Mouse (Mus musculus) CD4-positive helper T cell, adult 2 months (primary cell): ENCODE data around the gene Sowaha.
A peak's percentile ranks its signal among the peaks of the same experiment; 100 is the strongest.

Source experiments
- DNase-seq: peaks from one replicate; pipeline ENCODE4 v3.0.0-alpha.2; 2012; ENCODE audit warnings: low read depth, missing footprints, low spot score

Gene Sowaha

DNA sequence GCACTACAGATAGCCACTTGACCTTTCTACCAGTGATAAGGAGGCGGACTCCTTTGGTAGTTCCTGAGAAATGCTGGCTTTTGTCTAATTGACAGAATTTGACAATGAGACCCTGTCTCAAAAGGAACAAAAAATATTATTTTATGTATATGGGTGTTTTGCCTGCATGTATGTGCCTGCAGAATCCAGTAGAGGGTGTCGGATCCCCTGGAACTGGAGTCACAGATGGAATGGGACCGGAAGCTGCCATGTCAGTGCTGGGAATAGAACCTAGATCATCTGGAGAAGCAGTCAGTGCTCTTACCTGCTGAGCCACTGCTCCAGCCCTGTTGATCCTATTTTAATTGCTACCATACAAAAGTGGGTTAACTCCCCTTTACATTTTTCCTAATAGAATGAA lies 7.4 kb downstream of the Sowaha start:
- DNase-seq, result no peak

DNA sequence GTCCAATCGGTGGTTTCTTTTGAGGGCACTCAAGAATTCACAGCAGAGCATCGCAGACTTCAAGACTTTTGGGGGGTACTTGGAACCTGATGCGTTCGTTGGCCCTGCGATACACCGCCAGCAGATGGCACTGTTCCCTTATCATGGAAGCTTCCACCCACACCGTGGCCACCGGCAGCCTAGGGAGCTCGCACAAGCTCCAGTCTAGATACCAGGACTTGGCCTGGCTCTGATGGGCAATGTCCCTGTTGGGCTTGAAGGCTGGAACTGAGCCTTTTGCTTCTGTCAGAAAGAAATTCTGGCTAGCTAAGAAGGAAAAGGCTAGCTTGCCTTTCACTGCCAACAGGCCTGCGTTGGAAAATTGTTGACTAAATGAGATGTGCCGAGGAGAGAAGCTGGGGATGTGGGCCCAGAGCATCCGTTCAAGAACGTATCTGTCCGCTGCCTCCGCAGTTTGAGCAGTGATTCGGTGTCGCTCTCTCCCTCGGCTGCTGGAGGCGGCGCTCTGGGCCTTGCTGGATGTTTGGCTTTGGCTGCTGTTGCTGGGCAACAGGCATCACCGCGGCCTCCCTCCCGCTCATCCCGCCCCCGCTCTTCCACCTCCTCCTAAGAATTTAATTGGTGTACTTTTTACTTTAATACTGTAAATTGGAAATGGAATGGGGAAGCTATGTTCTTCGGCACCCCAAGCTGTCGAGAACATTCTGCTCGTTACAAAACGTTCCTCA lies 9.9 kb downstream of the Sowaha start, which contains the start of gene Gm9837:
Gene Gm9837 (minus strand): TSS at position 512 of the 728 bp plus-strand sequence.
- peak; percentile 83 for DNase-seq

DNA sequence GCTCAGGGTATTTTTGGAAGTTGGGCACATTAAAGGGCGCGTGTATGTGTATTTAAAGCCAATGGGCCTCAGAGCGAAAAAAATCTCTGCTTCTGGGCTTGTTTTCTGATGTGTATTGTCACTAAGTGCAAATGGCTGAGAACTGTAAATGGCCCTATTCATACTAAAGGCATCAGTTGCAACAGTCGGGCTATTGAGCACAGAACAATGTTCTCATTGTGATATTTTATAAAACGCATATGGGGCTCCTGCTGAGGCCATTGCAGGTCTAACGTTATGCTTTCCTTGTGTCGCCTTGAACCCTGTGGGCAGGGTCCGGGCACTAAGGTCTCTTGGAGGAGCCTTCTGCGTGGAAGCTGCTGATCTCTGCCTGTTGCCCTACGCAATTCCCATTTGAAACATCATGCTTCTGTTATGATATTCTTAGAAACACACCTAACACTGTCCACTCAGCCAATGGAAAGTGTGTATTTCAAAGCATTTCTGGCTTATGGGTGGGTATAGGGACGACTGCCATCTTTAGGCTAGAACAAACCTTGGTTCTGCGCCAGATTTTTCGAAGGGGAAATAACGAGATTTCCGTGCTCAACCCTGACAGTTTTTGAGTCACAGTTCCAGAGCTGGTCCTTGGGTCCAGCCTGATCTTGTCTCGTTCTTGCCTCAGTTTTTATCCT lies 10.6 kb downstream of the Sowaha start:
- DNase-seq, result no peak

DNA sequence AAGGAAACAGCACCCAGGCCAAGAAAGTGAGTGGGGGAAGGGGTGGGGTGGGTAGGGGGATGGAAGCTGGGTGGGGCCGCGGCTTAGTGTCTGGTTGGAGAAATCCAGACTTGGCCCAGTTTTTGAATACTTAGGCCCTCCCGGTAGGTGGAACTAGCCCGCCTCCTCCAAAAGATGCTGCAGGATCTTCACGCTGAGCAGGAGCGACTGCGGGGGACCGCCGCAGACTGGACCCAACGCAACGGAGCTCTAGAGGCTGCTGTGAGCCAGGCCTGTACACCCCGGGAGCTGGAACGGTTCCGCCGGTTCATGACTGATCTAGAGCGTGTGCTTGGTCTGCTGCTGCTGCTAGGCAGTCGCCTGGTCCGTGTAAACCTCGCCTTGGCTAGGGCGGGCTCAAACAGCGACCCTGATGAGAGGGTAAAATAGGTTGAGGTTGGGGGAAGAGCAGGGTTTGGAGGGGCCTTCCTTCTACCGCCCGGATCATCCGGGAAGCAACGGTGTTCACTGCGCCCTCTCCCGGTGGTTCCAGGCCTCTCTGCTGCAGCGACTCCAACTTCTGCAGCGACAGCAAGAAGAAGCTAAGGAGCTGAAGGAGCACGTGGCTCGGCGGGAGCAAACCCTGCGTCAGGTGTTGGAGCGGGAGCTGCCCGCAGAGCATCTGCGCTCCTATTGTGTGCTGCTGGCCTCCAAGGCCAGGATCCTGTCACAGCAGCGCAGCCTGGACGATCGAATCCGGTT lies 13.7 kb downstream of the Sowaha start:
- peak; percentile 41 for DNase-seq

DNA sequence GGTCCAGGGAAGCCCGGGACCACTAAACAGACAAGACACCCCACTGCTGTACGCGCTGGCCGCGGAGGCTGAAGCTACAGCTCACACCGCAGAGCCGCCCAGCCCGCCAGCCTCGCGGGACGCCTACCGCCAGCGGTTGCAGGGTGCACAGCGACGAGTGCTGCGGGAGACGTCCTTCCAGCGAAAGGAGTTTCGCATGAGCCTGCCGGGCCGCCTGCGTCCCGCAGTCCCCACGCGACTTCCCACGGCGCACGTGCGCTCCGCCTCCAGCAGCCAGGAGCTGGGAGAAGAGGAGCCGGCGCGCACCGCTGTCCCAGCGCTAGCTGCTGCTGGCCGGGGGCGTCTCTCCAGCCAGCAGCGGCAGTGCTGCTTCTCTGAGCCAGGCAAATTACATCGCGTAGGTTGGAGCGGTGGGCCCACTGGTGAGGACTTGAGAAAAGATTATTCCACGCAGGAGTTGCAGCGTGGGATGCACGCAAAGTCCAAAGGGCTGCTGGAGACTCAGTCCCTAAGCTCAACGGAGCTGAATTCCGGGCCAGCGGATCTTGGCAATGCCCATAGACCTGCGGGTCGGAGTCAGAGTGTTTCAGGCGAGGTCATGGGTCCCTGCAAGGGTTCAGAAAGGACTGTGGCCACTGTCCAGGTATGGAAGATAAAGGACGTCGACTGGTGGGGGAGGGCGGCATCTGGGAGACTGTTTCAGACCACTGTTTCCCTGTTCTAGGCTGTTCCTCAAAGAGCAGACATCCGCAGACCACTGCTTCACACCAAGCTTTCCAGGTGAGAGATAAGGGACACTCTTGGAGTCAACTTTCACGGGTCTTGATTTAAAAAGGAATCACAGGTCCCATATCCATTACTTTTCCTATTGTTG lies 16.3 kb downstream of the Sowaha start:
- no peak for DNase-seq

DNA sequence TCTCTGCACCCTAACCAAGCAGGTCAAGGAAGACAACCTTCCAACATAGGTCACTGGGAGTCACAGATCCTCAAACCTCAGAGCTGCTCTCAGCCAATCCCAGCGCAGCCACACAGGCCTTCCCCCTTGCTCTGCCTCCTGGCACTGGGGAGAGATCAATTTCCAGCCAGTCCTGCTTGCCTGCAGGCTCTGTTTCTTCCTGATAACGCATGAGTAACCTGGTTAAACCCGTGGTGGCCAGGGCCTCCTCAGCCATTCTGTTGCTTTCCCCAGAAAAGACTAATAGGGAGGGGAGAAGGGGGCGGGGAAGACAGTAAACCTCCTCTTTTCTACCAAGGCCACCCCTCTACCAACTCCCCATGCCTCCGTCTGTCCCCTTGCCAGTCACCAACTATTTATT lies 18.3 kb downstream of the Sowaha start:
- DNase-seq, result no peak

DNA sequence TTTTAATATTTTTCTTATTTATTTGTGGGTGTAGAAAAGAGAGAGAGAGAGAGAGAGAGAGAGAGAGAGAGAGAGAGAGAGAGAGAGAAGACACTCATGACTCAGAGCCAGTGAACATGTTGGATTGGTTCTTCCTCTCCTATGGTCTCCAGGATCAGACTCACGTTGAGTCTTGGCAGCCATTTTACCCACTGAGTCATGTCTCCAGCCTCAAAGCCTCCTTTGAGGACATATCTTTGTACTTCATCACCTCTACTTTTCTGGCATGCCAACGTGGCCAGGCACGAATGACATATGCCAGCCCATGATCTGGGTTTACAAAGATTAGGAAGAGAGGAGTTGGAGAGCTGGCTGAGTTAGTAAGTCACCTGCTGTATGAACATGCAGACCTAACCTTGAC lies 19.9 kb downstream of the Sowaha start:
- no peak for DNase-seq

DNA sequence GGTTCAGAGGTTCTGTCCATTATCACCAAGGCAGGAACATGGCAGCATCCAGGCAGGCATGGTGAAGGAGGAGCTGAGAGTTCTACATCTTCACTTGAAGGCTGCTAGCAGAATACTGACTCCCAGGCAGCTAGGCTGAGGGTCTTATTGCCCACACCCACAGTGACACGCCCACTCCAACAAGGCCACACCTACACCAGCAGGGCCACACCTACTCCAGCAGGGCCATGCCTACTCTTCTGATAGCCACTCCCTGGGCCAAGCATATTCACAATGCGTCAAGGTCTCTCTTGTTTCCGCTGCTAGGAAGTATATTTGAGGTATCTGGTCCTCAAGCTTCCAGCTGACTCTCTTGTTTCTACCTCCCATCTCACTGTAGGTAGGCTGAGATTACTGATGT lies 21.1 kb downstream of the Sowaha start:
- no peak for DNase-seq

DNA sequence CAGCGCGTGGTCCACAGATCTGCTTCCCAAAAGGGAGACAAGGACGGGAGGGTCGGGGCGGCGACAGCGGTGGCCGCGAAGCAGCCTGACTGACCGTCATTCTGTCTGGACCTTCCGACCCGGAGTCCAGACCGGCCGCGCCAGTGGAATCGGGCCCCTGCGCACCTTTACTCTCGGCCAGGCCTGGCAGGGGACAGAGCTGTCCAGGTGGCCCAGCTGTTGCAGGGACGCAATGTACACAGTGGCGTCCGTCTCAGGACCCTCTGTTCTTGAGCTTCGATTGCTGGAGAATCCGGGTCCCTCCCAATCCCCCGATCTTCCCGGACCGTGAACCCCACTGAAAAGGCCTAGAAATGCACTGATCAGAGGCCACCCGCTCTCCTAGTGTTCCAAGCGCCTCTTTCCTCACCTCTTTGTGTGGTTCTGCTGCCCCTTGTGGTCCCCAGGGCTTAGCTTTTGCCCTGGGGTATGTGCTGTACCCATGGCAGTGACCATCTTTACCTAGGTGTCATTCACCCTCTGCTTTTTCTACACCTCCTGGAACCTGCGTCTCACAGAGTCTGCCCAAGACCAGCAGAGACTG lies 22.6 kb downstream of the Sowaha start:
- DNase-seq, result no peak

DNA sequence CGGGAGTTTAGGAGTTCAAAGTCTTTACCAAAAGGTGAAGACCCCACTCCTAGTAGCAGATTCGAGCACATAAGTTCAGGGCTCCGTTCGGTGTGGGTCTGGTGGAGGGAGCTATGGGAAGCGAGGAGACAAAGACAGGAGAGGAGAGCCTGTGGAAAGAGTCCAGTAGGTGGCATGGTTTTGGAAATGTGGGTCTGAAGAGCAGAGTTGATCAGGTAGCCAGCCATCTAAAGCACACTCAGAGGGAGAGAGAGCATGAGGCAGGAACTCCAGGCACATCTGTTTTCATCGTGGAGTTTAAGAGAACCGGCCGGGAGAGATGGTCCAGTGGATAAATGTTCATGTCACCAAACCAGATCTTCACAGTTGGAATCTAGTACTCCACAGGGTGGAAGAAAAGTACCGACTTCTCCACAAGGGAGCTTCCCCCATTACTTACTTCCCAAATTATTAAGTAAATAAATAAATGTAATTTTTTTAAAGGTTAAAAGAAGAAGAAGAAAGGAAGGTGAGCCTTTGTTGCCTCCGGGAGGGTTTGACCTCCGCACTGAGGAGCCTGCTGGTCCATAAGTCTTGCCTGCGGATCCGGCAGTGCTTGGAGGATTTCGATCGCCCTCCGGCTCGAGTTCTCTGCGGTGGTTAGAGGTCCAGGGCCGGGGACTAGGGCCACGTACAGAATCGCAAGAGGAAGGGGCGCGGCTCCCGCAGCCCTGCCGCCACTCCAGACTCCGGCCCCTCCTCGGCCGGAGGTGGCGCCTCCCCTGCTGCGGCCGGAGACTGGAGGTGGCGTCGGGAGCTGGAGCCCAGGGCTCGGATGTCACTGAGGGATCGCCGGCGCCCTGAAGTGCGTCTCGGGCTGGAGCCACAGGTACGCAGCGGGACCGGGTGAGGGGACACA lies 23.4 kb downstream of the Sowaha start, which contains the start of the genes Gm10447 and Shroom1:
Gene Gm10447 (minus strand): TSS at position 637 of the 898 bp plus-strand sequence.
Gene Shroom1 (plus strand): TSS at position 732 of the 898 bp plus-strand sequence.
- DNase-seq, result no peak

DNA sequence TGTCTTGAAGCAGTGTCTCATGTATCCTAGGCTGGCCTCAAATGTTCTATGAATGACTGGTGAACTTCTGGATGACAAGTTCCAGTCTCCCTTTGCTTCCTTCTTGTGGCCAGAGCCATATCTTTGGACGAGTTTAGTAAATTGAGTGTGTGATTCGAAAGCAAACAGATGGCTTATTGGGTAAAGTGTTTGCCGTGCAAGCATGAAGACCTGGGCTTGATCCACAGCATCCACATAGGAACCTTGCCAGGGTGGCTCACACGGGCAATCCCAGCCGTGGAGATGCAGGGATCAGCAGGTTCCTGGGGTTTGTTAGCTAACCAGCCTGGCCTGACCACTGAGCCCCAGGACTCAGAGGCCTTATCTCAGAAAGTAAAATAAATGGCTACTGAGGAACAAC lies 27.0 kb downstream of the Sowaha start:
- no peak for DNase-seq

DNA sequence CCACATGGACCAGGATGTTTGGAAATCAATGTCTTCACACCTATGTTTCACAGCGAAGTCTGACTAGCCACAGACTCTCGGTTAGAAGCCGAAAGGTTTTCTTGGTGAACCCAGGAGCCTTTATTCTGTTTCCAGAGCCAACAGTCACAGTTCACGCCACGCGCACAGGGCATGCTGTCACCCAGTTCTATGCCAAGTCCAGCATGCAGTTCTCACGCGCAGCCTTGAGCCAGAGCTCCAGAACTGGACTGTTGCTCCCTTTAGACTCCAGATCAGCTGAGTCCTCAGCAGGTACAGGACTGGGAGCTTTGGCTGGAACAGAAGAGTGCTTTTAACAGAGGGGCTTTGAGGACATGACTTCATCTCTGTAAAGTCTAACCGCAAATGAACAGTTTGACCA lies 27.7 kb downstream of the Sowaha start:
- DNase-seq, result no peak

DNA sequence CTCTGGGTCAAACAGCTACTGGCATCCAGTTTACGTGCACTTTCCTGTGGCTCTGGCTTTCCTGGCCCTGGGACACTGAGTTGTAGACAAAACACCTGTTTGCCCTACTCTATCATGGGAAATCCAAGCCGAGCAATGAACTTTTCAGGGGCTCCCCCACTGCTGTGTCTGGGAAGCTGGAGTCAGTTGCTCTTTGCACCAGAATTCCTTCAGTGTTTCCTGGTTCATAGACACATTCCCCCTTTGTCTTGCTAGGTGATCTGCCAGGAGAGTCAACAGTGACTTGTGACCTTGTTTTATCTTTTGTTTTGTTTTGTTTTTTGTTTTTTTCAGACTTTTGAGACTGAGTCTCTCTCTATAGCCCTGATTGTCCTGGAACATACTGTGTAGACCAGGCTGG lies 28.7 kb downstream of the Sowaha start:
- DNase-seq, result no peak

DNA sequence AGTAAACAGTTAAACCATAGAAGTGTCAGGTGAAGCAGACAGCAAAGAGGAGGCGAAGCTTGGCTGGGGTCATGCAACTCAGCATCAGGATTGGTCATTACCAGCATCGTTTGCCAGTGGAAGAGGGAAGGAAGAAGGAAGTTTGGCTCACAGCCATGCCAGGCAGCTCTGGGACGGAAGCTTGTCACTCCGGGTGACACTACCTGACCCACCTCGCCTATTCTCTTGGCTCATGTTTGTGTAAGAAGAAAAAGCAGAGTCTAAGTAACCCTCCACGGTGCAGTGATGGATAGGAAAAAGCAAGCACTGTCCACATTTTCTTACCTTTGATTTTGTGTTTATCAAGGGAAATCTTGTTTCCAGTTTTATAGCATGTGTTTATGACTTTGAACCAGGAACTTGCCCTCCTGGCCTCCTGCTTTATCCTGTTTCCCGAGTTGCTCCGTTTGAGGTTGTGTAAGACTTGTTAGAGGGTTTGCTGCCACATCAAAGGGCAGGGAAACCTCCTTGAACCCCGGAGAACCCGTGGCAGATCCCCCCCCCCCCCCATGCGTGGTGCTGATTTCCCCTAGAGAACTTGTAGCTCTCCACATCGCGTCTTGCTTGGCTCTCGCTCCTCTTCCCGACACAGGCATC lies 29.9 kb downstream of the Sowaha start:
- DNase-seq, result peak; percentile 53

DNA sequence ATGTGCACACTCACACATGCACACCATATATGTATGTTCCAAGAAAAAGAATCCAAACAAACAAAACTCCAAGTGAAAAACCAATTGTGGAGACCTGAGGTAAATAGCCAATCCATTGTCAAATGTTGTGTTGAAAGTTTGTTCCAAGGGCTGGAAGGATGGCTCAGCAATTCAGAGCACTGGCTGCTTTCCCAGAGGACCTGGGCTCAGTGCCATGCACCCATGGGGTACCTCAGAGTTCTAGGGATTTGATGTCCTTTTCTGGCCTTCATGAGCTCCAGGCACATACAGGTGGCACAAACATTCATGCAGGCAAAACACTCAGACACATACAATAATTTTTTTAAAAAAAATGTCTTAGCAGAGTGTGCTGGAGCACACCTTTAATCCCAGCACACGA lies 31.5 kb downstream of the Sowaha start:
- no peak for DNase-seq

DNA sequence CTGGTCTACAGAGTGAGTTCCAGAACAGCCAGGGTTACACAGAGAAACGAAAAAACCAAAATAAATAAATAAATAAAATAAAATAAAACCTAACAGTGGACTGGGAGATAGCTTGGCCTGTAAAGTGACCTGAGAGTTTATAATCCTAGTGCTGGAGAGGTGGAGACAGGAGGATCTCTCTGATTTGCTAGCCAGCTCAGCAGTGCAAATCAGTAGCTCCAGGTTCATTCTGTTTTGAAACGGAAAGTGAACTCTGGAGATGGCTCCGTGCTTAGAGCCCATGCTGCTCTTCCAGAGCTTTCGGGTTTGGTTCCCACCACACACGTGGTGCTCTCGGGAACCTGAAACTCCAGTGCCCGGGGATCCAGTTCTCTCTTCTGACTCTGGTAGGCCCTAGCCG lies 32.1 kb downstream of the Sowaha start:
- DNase-seq, result no peak

DNA sequence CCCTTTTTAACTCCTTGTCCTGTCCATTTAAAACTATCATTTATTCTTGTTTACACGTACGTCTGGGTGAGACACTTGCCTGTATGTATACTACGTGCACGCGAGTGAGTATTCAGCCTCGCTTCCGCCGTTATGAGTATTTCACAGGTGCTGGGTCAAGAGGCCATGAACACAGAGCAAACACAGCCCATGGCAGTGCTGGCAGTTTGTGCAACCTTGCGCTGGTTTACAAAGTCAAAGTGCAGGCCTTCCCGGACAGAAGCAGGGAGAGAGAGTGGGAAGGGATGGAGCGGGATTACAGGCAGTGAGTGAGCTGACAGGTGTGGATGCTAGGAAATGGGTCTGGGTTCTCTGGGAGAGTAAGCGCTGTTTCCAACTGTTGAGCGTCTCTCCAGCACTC lies 33.9 kb downstream of the Sowaha start:
- DNase-seq, result no peak

DNA sequence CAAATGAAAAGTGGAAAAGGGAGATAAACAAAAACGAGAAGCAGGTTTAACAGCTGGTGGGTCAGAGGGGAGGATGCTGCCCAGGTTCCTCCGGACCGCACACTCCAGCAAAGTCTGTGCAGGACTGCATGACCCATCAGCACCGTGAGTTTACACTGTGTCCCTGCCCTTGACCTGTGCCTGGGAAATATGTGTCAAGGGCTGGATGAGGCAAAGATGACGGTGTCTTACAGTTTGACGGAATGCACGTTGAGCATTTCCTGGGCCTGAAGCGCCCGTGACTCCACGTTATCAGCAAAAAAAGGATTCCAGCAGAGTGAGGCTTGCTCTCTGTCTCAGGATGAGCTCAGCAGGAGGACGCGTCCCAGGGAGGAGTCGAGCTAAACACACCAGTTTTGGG lies 34.5 kb downstream of the Sowaha start:
- no peak for DNase-seq

DNA sequence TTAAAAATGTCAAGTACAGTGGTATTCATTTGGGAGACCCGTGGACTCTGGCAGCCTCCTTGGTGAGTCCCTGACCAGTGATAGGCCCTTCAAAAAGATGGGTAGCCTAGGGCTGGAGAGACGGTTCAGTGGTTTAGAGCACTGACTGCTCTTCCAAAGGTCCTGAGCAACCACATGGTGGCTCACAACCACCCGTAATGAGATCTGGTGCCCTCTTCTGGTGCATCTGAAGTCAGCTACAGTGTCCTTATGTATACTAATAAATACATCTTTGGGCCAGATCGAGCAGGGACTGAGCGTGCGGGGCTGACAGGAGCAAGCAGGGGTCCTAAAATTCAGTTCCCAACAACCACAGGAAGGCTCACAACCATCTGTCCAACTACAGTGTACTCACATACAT lies 36.2 kb downstream of the Sowaha start:
- DNase-seq, result peak; percentile 51

DNA sequence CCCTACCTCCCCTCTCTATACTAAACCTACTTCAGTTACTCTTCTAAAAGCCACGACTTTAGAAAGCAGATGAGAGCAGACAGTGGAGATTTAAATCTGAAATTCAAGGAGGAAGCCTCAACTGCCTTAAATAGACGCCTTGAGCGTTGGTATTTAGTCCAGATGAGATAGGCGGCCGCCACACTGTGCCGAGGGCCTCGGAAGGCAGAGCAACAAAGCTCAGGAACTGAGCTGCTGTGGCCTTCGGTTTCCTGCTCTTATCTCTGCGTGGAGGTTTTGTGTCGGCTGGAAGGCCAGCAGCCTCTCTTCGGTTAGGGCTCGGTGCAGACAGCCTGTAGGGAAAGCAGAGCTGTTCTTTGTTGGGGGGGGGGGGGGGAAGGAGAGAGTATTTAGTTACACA lies 38.2 kb downstream of the Sowaha start:
- peak; percentile 60 for DNase-seq
